Mouse (Mus musculus) neural tube, embryonic 11.5 days (tissue): ENCODE data around the gene A430005L14Rik. TPM values are rescaled to one million over a fixed set of nuclear protein-coding genes. Genes with fewer than 3 reads are reported as not detected.

ENCODE experiments used
- ATAC-seq: fragments of 200-750 bp; cut with Nextera tagmentation; 2 replicates; pipeline ENCODE4 v1.8.0; 2017; ENCODE audit warnings: moderate number of reproducible peaks, mild to moderate bottlenecking, moderate TSS enrichment, moderate library complexity; ENCODE audit not compliant: insufficient read depth, low FRiP score, low TSS enrichment
- DNase-seq: peaks from one replicate; pipeline ENCODE4 v3.0.0-alpha.2; 2015; ENCODE audit warnings: low spot score
- H3K27ac ChIP-seq: fragments of 300-500 bp; sonication (generic); 2 replicates; pipeline ENCODE4 v1.5.1; 2014; ENCODE audit warnings: low read depth, mild to moderate bottlenecking, low read length
- H3K27me3 ChIP-seq: fragments of 300-500 bp; sonication (generic); 2 replicates; pipeline ENCODE4 v1.6.1; 2014; ENCODE audit warnings: mild to moderate bottlenecking, low read length, mixed read lengths; ENCODE audit not compliant: control insufficient read depth, insufficient read depth
- H3K36me3 ChIP-seq: fragments of 300-500 bp; sonication (generic); 2 replicates; pipeline ENCODE4 v1.6.1; 2014; ENCODE audit warnings: mild to moderate bottlenecking, low read length, moderate library complexity, mixed read lengths; ENCODE audit not compliant: control insufficient read depth, insufficient read depth
- H3K4me1 ChIP-seq: fragments of 300-500 bp; sonication (generic); 2 replicates; pipeline ENCODE4 v1.6.1; 2014; ENCODE audit warnings: low read length, mixed read lengths; ENCODE audit not compliant: control insufficient read depth, insufficient read depth
- H3K4me2 ChIP-seq: fragments of 300-500 bp; sonication (generic); 2 replicates; pipeline ENCODE4 v1.6.1; 2014; ENCODE audit warnings: low read depth, mild to moderate bottlenecking, moderate library complexity
- H3K4me3 ChIP-seq: fragments of 300-500 bp; sonication (generic); 2 replicates; pipeline ENCODE4 v1.5.1; 2014; ENCODE audit warnings: low read depth, low read length
- H3K9ac ChIP-seq: fragments of 300-500 bp; sonication (generic); 2 replicates; pipeline ENCODE4 v1.6.1; 2014; ENCODE audit warnings: mild to moderate bottlenecking, low read length
- H3K9me3 ChIP-seq: fragments of 300-500 bp; sonication (generic); 2 replicates; pipeline ENCODE4 v1.6.1; 2016; ENCODE audit warnings: low read length; ENCODE audit not compliant: control insufficient read depth
- WGBS: fragments of 180-500 bp; shearing (Covaris S2); extraction: QIAGEN DNeasy Blood & Tissue Kit; methylation state at CpG from one replicate; pipeline ENCODE4 v1.1.7; 2014; 5-methylcytosine and 5-hydroxymethylcytosine counted together
- polyA plus RNA-seq: library from polyadenylated mRNA; unstranded; fragments of >200 nt; fragmentation: Nextera tagmentation; extraction: Ambion mirVana; gene quantifications from 2 replicates; pipeline ENCODE4 v1.2.1, GENCODE M21; 2014

Gene A430005L14Rik
- polyA plus RNA-seq, 1 experiment from 2014 or later: 104 TPM

DNA sequence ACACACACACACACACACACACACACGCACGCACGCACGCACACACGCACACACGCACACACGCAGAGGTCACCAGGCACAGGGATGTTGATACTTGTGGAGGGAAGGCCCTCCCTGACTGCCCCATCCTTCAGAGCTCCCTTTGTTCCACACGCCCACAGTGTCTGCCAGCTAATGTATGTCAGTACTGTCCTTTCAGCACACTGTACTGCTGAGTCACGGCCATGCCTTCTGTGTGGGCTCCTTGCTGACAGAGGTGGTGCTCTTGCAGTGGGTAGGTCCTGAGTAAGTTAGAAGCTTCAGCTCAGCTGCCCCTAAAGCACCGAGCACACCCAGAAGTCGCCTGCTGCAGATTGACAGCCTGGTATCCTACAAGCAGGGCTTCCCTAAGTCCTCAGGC lies 23.4 kb downstream of the A430005L14Rik start:
- no peak for DNase-seq
- 96% methylated on average over 11 of the region's 11 CpGs for WGBS
- no peak overlapping the region for H3K4me2 ChIP-seq
- peaks cover 8% of the 10 kb centered on the region for H3K4me1 ChIP-seq
- H3K27ac ChIP-seq: no peak overlapping the region
- H3K36me3 ChIP-seq: peaks cover 17% of the 10 kb centered on the region
- H3K9ac ChIP-seq: no peak overlapping the region
- no peak for ATAC-seq
- H3K27me3 ChIP-seq: no peaks in the 10 kb centered on the region
- no peak overlapping the region for H3K4me3 ChIP-seq
- no peaks in the 10 kb centered on the region for H3K9me3 ChIP-seq

DNA sequence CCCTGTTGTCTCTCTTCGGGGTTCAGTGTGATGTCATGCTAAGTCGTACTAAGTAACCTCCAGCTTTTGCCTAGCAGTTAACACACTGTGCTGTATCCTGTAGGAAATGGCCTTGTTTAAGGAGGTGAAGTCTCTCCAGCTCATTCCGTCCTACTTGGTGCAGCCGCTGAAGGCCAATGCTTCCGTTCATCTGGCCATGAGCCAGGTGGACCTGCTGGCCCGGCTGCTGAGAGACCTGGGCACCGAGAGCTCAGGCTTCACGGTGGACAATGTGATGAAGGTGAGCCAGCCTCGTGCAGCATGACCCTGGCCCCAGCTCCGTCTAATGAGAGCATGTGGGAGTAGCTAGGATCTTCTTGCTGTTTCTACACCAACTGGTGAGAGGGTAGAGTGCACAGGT lies 35.7 kb downstream of the A430005L14Rik start:
- Histone ChIP-seq H3K9me3 (no peaks in the 10 kb centered on the region), H3K27ac (no peak overlapping the region), H3K36me3 (peaks cover 20% of the 10 kb centered on the region), H3K4me2 (no peak overlapping the region), H3K4me3 (no peak overlapping the region), H3K27me3 (no peaks in the 10 kb centered on the region), H3K9ac (no peak overlapping the region), H3K4me1 (no peaks in the 10 kb centered on the region)
- WGBS: 91% methylated on average over 10 of the region's 10 CpGs
- ATAC-seq: no peak
- DNase-seq: no peak

GRCm38 (mm10) chr4:153993505-153993904 lies 36.5 kb downstream of the A430005L14Rik start:
- Histone ChIP-seq H3K4me2 (no peak overlapping the region), H3K9me3 (no peaks in the 10 kb centered on the region), H3K27ac (no peak overlapping the region), H3K27me3 (no peaks in the 10 kb centered on the region), H3K9ac (no peak overlapping the region), H3K4me3 (no peak overlapping the region), H3K4me1 (no peaks in the 10 kb centered on the region), H3K36me3 (peaks cover 18% of the 10 kb centered on the region)
- whole genome bisulfite sequencing: 91% methylated on average over 8 of the region's 8 CpGs
- DNase-seq (no peak), ATAC-seq (no peak)

GRCm38 (mm10) chr4:154005488-154005887 lies 48.5 kb downstream of the A430005L14Rik start:
- WGBS: 88% methylated on average over 5 of the region's 5 CpGs
- H3K27ac ChIP-seq: no peak overlapping the region
- ATAC-seq: no peak

DNA sequence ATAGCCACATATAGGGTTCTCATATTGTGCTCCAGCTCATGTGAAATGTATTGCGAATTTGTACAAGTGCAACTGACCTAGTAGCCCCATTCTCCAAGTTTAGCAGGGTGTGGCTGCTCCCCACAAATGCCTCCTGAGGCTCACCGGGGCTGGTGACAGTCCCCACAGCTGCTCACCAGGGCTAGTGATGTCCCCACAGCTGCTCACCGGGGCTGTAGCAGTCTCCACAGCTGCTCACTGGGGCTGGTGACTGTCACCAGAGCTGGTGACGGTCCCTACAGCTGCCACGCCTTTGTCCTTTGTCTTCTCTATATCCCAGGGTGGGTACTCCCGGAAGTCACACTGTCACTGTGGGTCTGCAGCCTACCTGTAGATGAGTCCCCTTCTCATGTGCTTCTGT lies 49.2 kb downstream of the A430005L14Rik start:
- H3K4me1 ChIP-seq: no peaks in the 10 kb centered on the region
- 89% methylated on average over 6 of the region's 6 CpGs for whole genome bisulfite sequencing
- H3K27me3 ChIP-seq: no peaks in the 10 kb centered on the region
- no peaks in the 10 kb centered on the region for H3K9me3 ChIP-seq
- DNase-seq (no peak), ATAC-seq (no peak)
- no peak overlapping the region for H3K4me3 ChIP-seq
- peaks cover 10% of the 10 kb centered on the region for H3K36me3 ChIP-seq
- no peak overlapping the region for H3K4me2 ChIP-seq
- no peak overlapping the region for H3K27ac ChIP-seq
- no peak overlapping the region for H3K9ac ChIP-seq

More at GRCm38 (mm10) chr4:154005488-154005887, 48.5 kb downstream of the A430005L14Rik start:
- no peak overlapping the region for H3K4me2 ChIP-seq
- no peak for DNase-seq
- no peak overlapping the region for H3K9ac ChIP-seq
- no peak overlapping the region for H3K4me3 ChIP-seq
- no peaks in the 10 kb centered on the region for H3K27me3 ChIP-seq
- no peaks in the 10 kb centered on the region for H3K4me1 ChIP-seq
- H3K9me3 ChIP-seq: no peaks in the 10 kb centered on the region
- H3K36me3 ChIP-seq: peaks cover 10% of the 10 kb centered on the region

GRCm38 (mm10) chr4:154007759-154008158 lies 50.7 kb downstream of the A430005L14Rik start:
- Histone ChIP-seq H3K27me3 (no peaks in the 10 kb centered on the region), H3K4me2 (no peak overlapping the region), H3K36me3 (peaks cover 7% of the 10 kb centered on the region), H3K27ac (no peak overlapping the region), H3K4me1 (peaks cover 3% of the 10 kb centered on the region), H3K9ac (no peak overlapping the region), H3K9me3 (no peaks in the 10 kb centered on the region), H3K4me3 (no peak overlapping the region)
- no peak for ATAC-seq
- no peak for DNase-seq
- 83% methylated on average over 4 of the region's 4 CpGs for WGBS

DNA sequence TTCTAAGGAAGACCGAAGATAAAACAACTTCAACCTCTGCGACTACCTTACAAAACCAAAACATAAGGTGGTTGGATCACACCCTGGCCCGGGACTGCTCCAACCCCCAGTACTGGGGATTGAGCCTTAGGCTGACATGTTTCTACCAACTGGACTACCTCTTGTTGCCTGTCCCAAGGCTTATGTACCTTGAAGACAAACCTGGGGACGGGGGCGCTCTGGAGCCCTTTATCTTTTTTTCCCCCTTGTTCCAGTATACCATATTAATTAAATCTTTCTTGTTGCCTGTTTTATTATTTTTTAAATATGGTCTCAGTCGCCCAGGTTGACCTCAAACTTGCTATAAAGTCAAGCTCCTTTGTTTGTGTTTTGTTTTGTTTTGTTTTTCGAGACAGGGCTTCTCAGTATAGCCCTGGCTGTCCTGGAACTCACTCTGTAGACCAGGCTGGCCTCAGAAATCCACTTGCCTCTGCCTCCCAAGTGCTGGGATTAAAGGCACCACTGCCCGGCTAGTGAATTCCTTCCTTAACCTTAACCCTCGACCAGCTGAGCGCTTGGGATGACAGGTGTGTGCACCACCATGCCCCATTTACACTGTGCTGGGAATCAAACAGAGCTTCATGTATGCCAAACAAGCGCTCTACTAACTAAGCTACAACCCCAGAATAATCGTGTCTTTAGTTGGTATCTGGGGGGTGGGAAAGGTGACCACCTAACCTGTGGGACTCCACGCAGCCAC lies 54.0 kb downstream of the A430005L14Rik start:
- H3K4me1 ChIP-seq: peaks cover 9% of the 10 kb centered on the region
- H3K36me3 ChIP-seq: peaks cover 4% of the 10 kb centered on the region; the same call in 1 of the 2 replicates
- ATAC-seq: no peak
- H3K27ac ChIP-seq: no peak overlapping the region
- DNase-seq: no peak
- H3K9me3 ChIP-seq: no peaks in the 10 kb centered on the region
- H3K9ac ChIP-seq: peak overlapping the region; percentile 93
- peak overlapping the region; percentile 96 for H3K4me2 ChIP-seq
- 29% methylated on average over 13 of the region's 13 CpGs for WGBS
- no peaks in the 10 kb centered on the region for H3K27me3 ChIP-seq
- H3K4me3 ChIP-seq: peak overlapping the region; percentile 97

Other genes with a start within 250 kb of the A430005L14Rik start
- 10.2 and 11.7 TPM in 2 replicates for gene Dffb, start 17.9 kb downstream of the A430005L14Rik start, polyA plus RNA-seq
- gene Cep104, start 18.0 kb downstream of the A430005L14Rik start, polyA plus RNA-seq: 22.3 and 22.9 TPM in 2 replicates
- gene Lrrc47, start 54.5 kb downstream of the A430005L14Rik start, polyA plus RNA-seq: 15.2 and 18.6 TPM in 2 replicates
- gene Smim1, start 69.0 kb downstream of the A430005L14Rik start, polyA plus RNA-seq: 8.5 and 10.5 TPM in 2 replicates
- gene Ccdc27, start 85.4 kb downstream of the A430005L14Rik start, polyA plus RNA-seq: not detected in 2 replicates
- gene Trp73, start 183.0 kb downstream of the A430005L14Rik start, polyA plus RNA-seq: 0.31 and 0.35 TPM in 2 replicates
- 43.8 and 45.5 TPM in 2 replicates for gene Wrap73, start 185.1 kb downstream of the A430005L14Rik start, polyA plus RNA-seq
- 145 and 153 TPM in 2 replicates for gene Tprgl, start 203.4 kb downstream of the A430005L14Rik start, polyA plus RNA-seq
- gene Megf6, start 213.5 kb downstream of the A430005L14Rik start, polyA plus RNA-seq: 22.1 and 22.7 TPM in 2 replicates